ENCODE assay signal across 9 mouse cellular contexts in genomic region chr9:77276451-77277154, GRCm38 (mm10).
DNase-seq lines count a peak whose midpoint lies in the region; ATAC-seq lines count a peak whose summit lies in the region.
"Had no signal": no experiment of that assay in that cellular context is flagged by ENCODE, and none has a peak within 500 bp of the region (broad histone marks: within the 10 kb centered on the region; RNA-seq: fewer than 3 reads in every experiment).

No protein-coding gene starts in this region.

- H3K9me3 ChIP-seq in heart, embryonic 12.5 days (replicated peaks) = no peaks in the 10 kb centered on the region
- no peaks in the 10 kb centered on the region for H3K9me3 ChIP-seq in forebrain, embryonic 12.5 days
- no peaks in the 10 kb centered on the region for H3K9me3 ChIP-seq in midbrain, embryonic 11.5 days (ENCODE audit: control insufficient read depth, low read length)

- peak overlapping the region; percentile 69 for H3K27ac ChIP-seq in heart, embryonic 12.5 days (ENCODE audit: poor library complexity, severe bottlenecking)
- H3K27ac ChIP-seq in forebrain, embryonic 12.5 days = 0 out of 2 replicates have a peak overlapping the region, but pooled peaks have one; percentile 46
- no peak overlapping the region for H3K27ac ChIP-seq in midbrain, embryonic 11.5 days (ENCODE audit: low read depth, low read length)
- H3K27ac ChIP-seq: layer of hippocampus, adult 2 months had no signal

- DNase-seq in heart, postnatal 36 days = no peak
- peak; percentile 2 for DNase-seq in adipocyte (ENCODE audit: low spot score)
- DNase-seq in midbrain, embryonic 11.5 days (ENCODE audit: low spot score, missing footprints) = no peak
- no peak for DNase-seq in right cerebral cortex, postnatal 14 days
- DNase-seq in liver = no peak

- H3K27me3 ChIP-seq in heart, embryonic 12.5 days (replicated peaks) = no peaks in the 10 kb centered on the region
- H3K27me3 ChIP-seq in forebrain, embryonic 12.5 days = no peaks in the 10 kb centered on the region
- no peaks in the 10 kb centered on the region for H3K27me3 ChIP-seq in midbrain, embryonic 11.5 days (ENCODE audit: control insufficient read depth, insufficient read depth, low read length)

- intact Hi-C loops in heart, postnatal 36 days (cut with DNase I) = no loop called here

- H3K4me1 ChIP-seq in heart, embryonic 12.5 days (replicated peaks) = peaks cover 24% of the 10 kb centered on the region
- H3K4me1 ChIP-seq in forebrain, embryonic 12.5 days = peaks cover 17% of the 10 kb centered on the region
- peaks cover 12% of the 10 kb centered on the region; the same call in 1 of the 2 replicates for H3K4me1 ChIP-seq in midbrain, embryonic 11.5 days (ENCODE audit: control insufficient read depth, insufficient read depth, low read length)

- H3K9ac ChIP-seq in heart, embryonic 12.5 days = no peak overlapping the region
- no peak overlapping the region for H3K9ac ChIP-seq in forebrain, embryonic 12.5 days
- H3K9ac ChIP-seq in midbrain, embryonic 11.5 days (ENCODE audit: low read length) = no peak overlapping the region

- WGBS in heart, embryonic 12.5 days = 31% methylated on average over 5 of the region's 5 CpGs
- 30% methylated on average over 5 of the region's 5 CpGs for WGBS in forebrain, embryonic 12.5 days
- WGBS in midbrain, embryonic 11.5 days = 35% methylated on average over 5 of the region's 5 CpGs

- no peaks in the 10 kb centered on the region for H3K36me3 ChIP-seq in heart, embryonic 12.5 days
- H3K36me3 ChIP-seq in forebrain, embryonic 12.5 days (replicated peaks) = no peaks in the 10 kb centered on the region
- no peaks in the 10 kb centered on the region for H3K36me3 ChIP-seq in midbrain, embryonic 11.5 days (ENCODE audit: control insufficient read depth, insufficient read depth, low read length)

- no peak overlapping the region for H3K4me3 ChIP-seq in heart, embryonic 12.5 days
- no peak overlapping the region for H3K4me3 ChIP-seq in forebrain, embryonic 12.5 days (replicated peaks)
- H3K4me3 ChIP-seq in midbrain, embryonic 11.5 days (ENCODE audit: low read depth, low read length) = no peak overlapping the region
- H3K4me3 ChIP-seq: layer of hippocampus, adult 2 months had no signal

- no peak for ATAC-seq in heart, embryonic 12.5 days (ENCODE audit: insufficient number of reproducible peaks, low FRiP score)
- ATAC-seq in forebrain, embryonic 12.5 days (ENCODE audit: low FRiP score) = peak; percentile 87
- ATAC-seq in midbrain, embryonic 11.5 days (ENCODE audit: low FRiP score) = 0 out of 2 replicates have a peak, but pooled peaks have one; percentile 50
- no peak for ATAC-seq in monocyte, adult 5-6 weeks (replicated peaks; ENCODE audit: insufficient number of reproducible peaks, low FRiP score, low TSS enrichment, poor library complexity, severe bottlenecking)

- H3K4me2 ChIP-seq in heart, embryonic 12.5 days = no peak overlapping the region
- no peak overlapping the region for H3K4me2 ChIP-seq in forebrain, embryonic 12.5 days
- no peak overlapping the region for H3K4me2 ChIP-seq in midbrain, embryonic 11.5 days

Comparison
In these comparisons a context has a peak if more than half of its experiments do, and no peak if none do; other contexts are left out.
1. ATAC-seq: peak in forebrain, embryonic 12.5 days (single experiment) and midbrain, embryonic 11.5 days (single experiment); none in heart, embryonic 12.5 days (single experiment) and monocyte, adult 5-6 weeks (single experiment).